Comparison of ENCODE assay signal across 8 mouse cellular contexts in the genomic region with DNA sequence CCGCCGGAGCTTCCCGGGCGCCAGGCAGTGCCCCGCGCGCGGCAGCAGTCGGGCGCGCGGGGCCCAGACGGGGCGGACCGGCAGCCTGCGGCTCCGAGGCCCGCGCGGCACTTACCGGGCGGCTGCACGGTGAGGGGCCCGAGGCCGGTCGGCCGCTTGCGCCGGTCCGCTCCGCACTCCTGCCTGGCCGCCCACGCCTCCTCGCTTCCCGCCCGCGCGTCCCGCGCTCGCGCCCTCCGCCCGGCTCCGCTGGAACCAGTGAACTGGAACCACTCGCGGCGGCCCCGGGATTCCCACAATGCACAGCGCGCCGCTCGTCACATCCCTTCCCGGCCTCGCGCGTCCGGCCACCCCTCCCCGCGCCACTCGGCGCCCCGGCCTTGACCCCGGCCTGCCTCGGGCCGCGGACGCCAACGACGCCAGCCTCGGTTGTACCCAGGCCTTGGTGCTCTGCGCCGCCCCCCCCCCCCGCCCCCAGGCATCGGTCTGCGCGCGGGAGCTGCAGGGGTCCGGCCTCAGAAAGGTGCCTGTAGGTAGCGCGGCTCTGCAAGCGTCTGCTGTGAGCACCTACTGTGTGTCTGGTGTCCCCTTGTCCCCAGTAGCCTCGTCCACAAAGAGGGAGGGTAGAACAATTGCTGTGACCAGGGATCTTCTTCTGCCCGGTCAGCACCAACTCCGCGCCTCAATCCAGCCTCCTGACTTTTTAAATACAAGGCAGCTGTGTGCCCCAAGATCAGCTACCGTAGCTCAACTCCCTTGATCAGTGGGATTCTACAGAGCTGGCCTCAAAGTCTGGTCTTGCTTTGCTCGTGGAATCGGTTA. TPM values are rescaled to one million over a fixed set of nuclear protein-coding genes. Genes with fewer than 3 reads are reported as not detected.
A peak's percentile ranks its signal among the peaks of the same experiment; 100 is the strongest.
DNase-seq lines count a peak whose midpoint lies in the region; ATAC-seq and TF ChIP-seq lines count a peak whose summit lies in the region.

No protein-coding gene starts in this region.

- H3K4me2 ChIP-seq in hindbrain, embryonic 16.5 days (ENCODE audit: low read length): peak overlapping the region; percentile 95

- DNase-seq in T-cell, adult 2 months (ENCODE audit: low spot score): peak; percentile 68
- peak; percentile 89 to 92 for DNase-seq in cerebellum, postnatal 36 days
- peak; percentile 87 for DNase-seq in gastrocnemius, adult 18-20 months (ENCODE audit: low spot score)
- peak; percentile 87 to 92 for DNase-seq in left cerebral cortex, adult 2 months (ENCODE audit: extremely low spot score in 1 of 2, low spot score in 2 of 2)
- DNase-seq in retina, postnatal 7 days (ENCODE audit: low read depth, low spot score): peak; percentile 78
- DNase-seq in urinary bladder, adult 18-20 months (ENCODE audit: low spot score in 2 of 2): peak; percentile 82 to 88

- peak overlapping the region; percentile 97 for H3K9ac ChIP-seq in hindbrain, embryonic 16.5 days (ENCODE audit: low read depth, low read length)

- WGBS in hindbrain, embryonic 16.5 days: 1% methylated on average over 75 of the region's 89 CpGs
- WGBS in macrophage (ENCODE audit: missing documents): 1% methylated on average over 65 of the region's 89 CpGs

- peaks cover 42% of the 10 kb centered on the region for H3K79me2 ChIP-seq in macrophage (ENCODE audit: inconsistent target)

- no peaks in the 10 kb centered on the region for H3K9me3 ChIP-seq in hindbrain, embryonic 16.5 days (ENCODE audit: control insufficient read depth, low read length)

- peak overlapping the region; percentile 92 for H3K4me3 ChIP-seq in hindbrain, embryonic 16.5 days (ENCODE audit: low read length)
- peak overlapping the region; percentile 91 for H3K4me3 ChIP-seq in left cerebral cortex, adult 2 months
- peak overlapping the region; percentile 52 for H3K4me3 ChIP-seq in macrophage (ENCODE audit: inconsistent target)

- H3K4me1 ChIP-seq in hindbrain, embryonic 16.5 days (ENCODE audit: control insufficient read depth, insufficient read depth, low read depth, low read length): peaks cover 21% of the 10 kb centered on the region

- no peak for TF ChIP-seq CTCF in left cerebral cortex, adult 2 months (IDR thresholded peaks at IDR 0.05)

- no peaks in the 10 kb centered on the region for H3K36me3 ChIP-seq in hindbrain, embryonic 16.5 days (ENCODE audit: control insufficient read depth, insufficient read depth, low read length)
- H3K36me3 ChIP-seq in macrophage (ENCODE audit: inconsistent target): no peaks in the 10 kb centered on the region

- intact Hi-C loops in left cerebral cortex, adult 2 months (cut with DNase I): no loop called here

- no peaks in the 10 kb centered on the region for H3K27me3 ChIP-seq in hindbrain, embryonic 16.5 days (replicated peaks; ENCODE audit: control insufficient read depth, insufficient read depth, low read length)

- H3K27ac ChIP-seq in hindbrain, embryonic 16.5 days (ENCODE audit: low read depth, low read length): peak overlapping the region; percentile 86
- peak overlapping the region; percentile 93 for H3K27ac ChIP-seq in left cerebral cortex, adult 2 months
- H3K27ac ChIP-seq in macrophage: peak overlapping the region; percentile 63

- ATAC-seq in hindbrain, embryonic 16.5 days: peak; percentile 89

RNA-seq across cellular contexts. Expression of gene H2afy, which starts 0.7 kb away (rescaled TPM):
- 10 to 100 TPM; 59.7 to 70.6 TPM for total RNA-seq in gastrocnemius, adult 18-20 months (2021)
- 239 and 258 TPM in 2 replicates for polyA plus RNA-seq in hindbrain, embryonic 16.5 days (2015; fragmentation: Nextera tagmentation; extraction: Ambion mirVana)
- total RNA-seq in left cerebral cortex, adult 2 months (2021): 100 to 1,000 TPM; 107 to 111 TPM
- total RNA-seq in macrophage (2018; cell fraction: chromatin; rRNA removed): 100 to 1,000 TPM; 256 to 801 (median 305) TPM
- 100 to 1,000 TPM in 25 of 26 experiments, 10 to 100 TPM in 1; 96.6 to 142 (median 118) TPM for total RNA-seq in macrophage (2018; cell fraction: cytosol; rRNA removed)
- 100 to 1,000 TPM; 122 to 541 (median 233) TPM for total RNA-seq in macrophage (2018; cell fraction: nucleus; rRNA removed)
- polyA plus RNA-seq in macrophage (2018): 96.3 to 139 TPM (median 138 TPM) in 3 replicates

RNA-seq across cellular contexts. Expression of gene Tifab, which starts 43.2 kb away (rescaled TPM):
- under 1 TPM; 0.16 to 0.47 TPM for total RNA-seq in gastrocnemius, adult 18-20 months (2021)
- 1.0 and 1.3 TPM in 2 replicates for polyA plus RNA-seq in hindbrain, embryonic 16.5 days (2015; fragmentation: Nextera tagmentation; extraction: Ambion mirVana)
- 1 to 10 TPM; 1.7 to 2.0 TPM for total RNA-seq in left cerebral cortex, adult 2 months (2021)
- 10 to 100 TPM in 13 of 26 experiments, 1 to 10 TPM in 12, under 1 TPM in 1; 0.87 to 66.4 (median 10.8) TPM for total RNA-seq in macrophage (2018; cell fraction: chromatin; rRNA removed)
- 10 to 100 TPM in 25 of 26 experiments, 1 to 10 TPM in 1; 6.9 to 68.5 (median 45.6) TPM for total RNA-seq in macrophage (2018; cell fraction: cytosol; rRNA removed)
- total RNA-seq in macrophage (2018; cell fraction: nucleus; rRNA removed): 10 to 100 TPM in 20 of 26 experiments, 1 to 10 TPM in 6; 5.7 to 83.4 (median 17.4) TPM
- 17.5 to 60.8 TPM (median 44.2 TPM) in 3 replicates for polyA plus RNA-seq in macrophage (2018)

Comparison
In these comparisons a context has a peak if more than half of its experiments do, and no peak if none do; other contexts are left out.
1. Peak in every context shown above with its lines: DNase-seq, ATAC-seq, H3K4me3 ChIP-seq and H3K27ac ChIP-seq.